Mouse (Mus musculus): Measurements from ENCODE around the gene Creg2. TPM values are rescaled to one million over a fixed set of nuclear protein-coding genes. Genes with fewer than 3 reads are reported as not detected.
"Not testable (repeated sequence)": the region's sequence is repeated elsewhere in the genome, so short reads cannot be mapped to it uniquely, and the experiment has no call there.

Gene Creg2
- polyA plus RNA-seq, 1 experiment from 2014 or later = 12.6 TPM

DNA sequence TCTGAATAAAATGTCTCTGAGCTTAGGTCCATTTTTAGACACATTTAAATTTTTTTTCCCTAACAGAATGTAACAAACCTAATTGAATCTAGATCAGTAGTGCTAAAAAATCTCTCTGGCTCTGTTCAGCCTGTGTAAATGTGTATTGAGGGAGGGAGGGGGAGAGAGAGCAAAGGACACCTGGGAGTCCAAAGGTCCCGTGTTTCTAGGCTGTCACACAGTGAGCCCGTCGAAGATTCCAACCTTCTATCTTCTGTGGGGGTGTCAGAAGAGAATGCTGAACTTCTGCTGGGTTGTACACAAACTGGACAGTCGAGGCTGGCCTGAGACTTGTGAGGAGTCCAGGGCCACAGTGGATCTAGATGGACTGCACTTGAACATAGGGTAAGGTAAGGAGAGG lies 59.2 kb downstream of the Creg2 start:
- Histone ChIP-seq H3K4me1 (no peaks in the 10 kb centered on the region), H3K4me3 (replicated peaks) (no peak overlapping the region), H3K36me3 (no peaks in the 10 kb centered on the region), H3K9ac (replicated peaks) (no peak overlapping the region), H3K9me3 (replicated peaks) (no peaks in the 10 kb centered on the region), H3K4me2 (no peak overlapping the region), H3K27ac (replicated peaks) (no peak overlapping the region), H3K27me3 (replicated peaks) (no peaks in the 10 kb centered on the region)
- ATAC-seq (ENCODE audit: low FRiP score) = no peak
- 82% methylated on average over 4 of the region's 4 CpGs for WGBS

DNA sequence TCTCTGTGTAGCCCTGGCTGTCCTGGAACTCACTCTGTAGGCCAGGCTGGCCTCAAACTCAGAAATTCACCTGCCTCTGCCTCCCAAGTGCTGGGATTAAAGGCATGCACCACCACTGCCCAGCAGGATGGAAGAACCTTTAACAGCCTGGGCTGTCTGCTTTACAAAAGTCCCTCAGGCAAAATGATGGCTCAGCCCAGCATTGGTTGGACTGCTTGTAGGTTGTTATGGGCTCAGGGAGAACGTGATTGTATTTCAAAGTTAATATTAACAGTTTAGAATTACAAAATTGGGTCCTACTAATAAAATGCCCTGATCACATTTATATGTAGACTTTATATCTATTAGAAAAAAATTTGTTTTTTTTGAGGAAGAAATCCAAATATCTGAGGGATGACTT lies 59.7 kb downstream of the Creg2 start:
- H3K36me3 ChIP-seq; H3K4me3 ChIP-seq (replicated peaks); H3K27me3 ChIP-seq (replicated peaks); H3K4me2 ChIP-seq; H3K9me3 ChIP-seq (replicated peaks); H3K27ac ChIP-seq (replicated peaks); ATAC-seq (ENCODE audit: low FRiP score); H3K9ac ChIP-seq (replicated peaks); H3K4me1 ChIP-seq: not testable (repeated sequence)
- WGBS = 66% methylated on average over 1 of the region's 1 CpGs

DNA sequence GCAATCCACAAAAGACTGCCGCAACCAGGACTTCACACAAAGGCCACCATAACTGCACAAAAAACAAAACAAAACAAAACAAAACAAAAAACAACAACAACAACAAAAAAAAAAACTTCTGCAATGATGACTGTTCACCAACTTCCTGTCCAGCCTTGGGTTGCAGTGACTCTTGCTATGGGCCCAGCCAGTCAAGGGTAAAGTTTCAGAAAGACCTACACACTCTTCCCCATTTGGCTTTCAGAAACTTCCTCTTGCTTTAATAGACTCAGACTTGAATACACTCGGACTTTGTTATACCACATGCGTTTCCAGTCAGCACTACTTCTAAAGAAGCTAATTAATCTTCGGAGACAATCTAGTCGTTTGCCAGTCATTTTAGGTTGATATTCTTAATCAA lies 61.1 kb downstream of the Creg2 start:
- no peak overlapping the region for H3K4me3 ChIP-seq (replicated peaks)

DNA sequence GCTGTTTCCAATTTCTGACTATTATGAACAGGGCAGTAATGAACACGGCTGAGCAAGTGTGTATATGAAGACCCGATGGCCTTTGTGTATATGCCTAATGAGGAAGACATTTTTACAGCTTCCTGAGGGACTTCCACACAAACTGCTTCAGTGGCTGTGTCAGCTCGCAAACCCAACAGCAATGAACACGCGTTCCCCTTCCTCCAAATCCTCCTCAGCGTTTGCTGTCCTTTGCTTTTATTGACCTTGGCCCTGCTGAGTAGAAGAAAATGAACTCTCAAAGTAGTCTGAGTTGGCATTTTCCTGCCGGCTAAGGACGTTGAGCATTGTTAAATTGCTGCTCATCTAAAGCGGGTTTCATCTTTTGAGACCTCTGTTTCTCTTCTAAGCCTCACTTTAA lies 65.9 kb downstream of the Creg2 start:
- no peak overlapping the region for H3K27ac ChIP-seq (replicated peaks)
- H3K27me3 ChIP-seq (replicated peaks) = no peaks in the 10 kb centered on the region
- no peaks in the 10 kb centered on the region for H3K9me3 ChIP-seq (replicated peaks)
- WGBS = 79% methylated on average over 9 of the region's 9 CpGs
- no peaks in the 10 kb centered on the region for H3K36me3 ChIP-seq
- no peak overlapping the region for H3K9ac ChIP-seq (replicated peaks)
- no peak overlapping the region for H3K4me3 ChIP-seq (replicated peaks)
- no peaks in the 10 kb centered on the region for H3K4me1 ChIP-seq
- no peak overlapping the region for H3K4me2 ChIP-seq
- ATAC-seq (ENCODE audit: low FRiP score) = no peak

More for the DNA sequence above, 61.1 kb downstream of the Creg2 start:
- Histone ChIP-seq H3K9ac (replicated peaks) (no peak overlapping the region), H3K4me2 (no peak overlapping the region), H3K9me3 (replicated peaks) (no peaks in the 10 kb centered on the region), H3K27ac (replicated peaks) (no peak overlapping the region), H3K36me3 (no peaks in the 10 kb centered on the region), H3K27me3 (replicated peaks) (no peaks in the 10 kb centered on the region), H3K4me1 (no peaks in the 10 kb centered on the region)
- ATAC-seq (ENCODE audit: low FRiP score) = no peak
- WGBS = 73% methylated on average over 5 of the region's 5 CpGs

DNA sequence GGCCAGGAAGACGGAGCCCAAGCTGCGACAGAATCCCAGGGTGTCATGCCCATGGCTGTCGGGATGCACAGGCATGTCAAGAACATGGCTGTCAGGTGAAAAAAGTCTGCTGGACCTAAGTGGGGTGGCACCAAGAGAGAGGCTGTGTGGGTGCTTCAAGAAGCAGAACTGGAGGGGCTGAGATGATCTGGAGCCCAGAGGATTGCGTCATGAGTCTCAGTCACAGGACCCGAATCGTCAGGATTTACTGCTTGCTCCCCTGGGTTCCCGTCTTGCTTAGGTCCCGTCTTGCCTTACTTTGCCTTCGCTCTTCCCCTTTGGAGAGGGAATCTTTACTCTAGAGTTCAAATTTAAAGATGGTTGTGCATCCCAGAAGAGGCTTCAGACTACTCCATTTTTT lies 68.1 kb downstream of the Creg2 start:
- WGBS = 91% methylated on average over 9 of the region's 9 CpGs
- H3K4me2 ChIP-seq = no peak overlapping the region
- no peak overlapping the region for H3K4me3 ChIP-seq (replicated peaks)
- no peaks in the 10 kb centered on the region for H3K9me3 ChIP-seq (replicated peaks)
- ATAC-seq (ENCODE audit: low FRiP score) = no peak
- H3K9ac ChIP-seq (replicated peaks) = no peak overlapping the region
- H3K4me1 ChIP-seq = no peaks in the 10 kb centered on the region
- H3K27me3 ChIP-seq (replicated peaks) = no peaks in the 10 kb centered on the region
- no peaks in the 10 kb centered on the region for H3K36me3 ChIP-seq
- no peak overlapping the region for H3K27ac ChIP-seq (replicated peaks)

DNA sequence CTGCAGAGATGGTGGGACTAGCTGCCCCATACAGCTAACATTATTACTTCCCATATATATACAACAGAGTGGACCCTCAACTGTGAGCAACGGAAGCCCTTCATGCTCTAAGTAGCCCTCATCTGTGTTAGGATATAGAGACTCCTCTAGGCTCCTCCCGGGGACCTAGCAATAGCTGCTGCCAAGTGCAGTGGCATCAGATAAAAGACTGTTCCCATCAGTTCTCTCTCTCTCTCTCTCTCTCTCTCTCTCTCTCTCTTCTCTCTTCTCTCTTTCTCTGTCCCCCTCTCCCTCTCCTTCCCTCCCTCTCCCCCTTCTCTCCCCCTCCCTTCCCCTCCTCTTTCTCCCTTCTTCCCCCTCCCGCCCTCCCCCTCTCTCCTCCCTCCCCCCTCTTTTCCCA lies 70.1 kb downstream of the Creg2 start:
- no peaks in the 10 kb centered on the region for H3K9me3 ChIP-seq (replicated peaks)
- no peak overlapping the region for H3K9ac ChIP-seq (replicated peaks)
- WGBS = 85% methylated on average over 2 of the region's 3 CpGs
- H3K36me3 ChIP-seq = no peaks in the 10 kb centered on the region
- ATAC-seq (ENCODE audit: low FRiP score) = no peak
- H3K27me3 ChIP-seq (replicated peaks) = no peaks in the 10 kb centered on the region
- peaks cover 9% of the 10 kb centered on the region for H3K4me1 ChIP-seq
- no peak overlapping the region for H3K27ac ChIP-seq (replicated peaks)
- no peak overlapping the region for H3K4me2 ChIP-seq
- H3K4me3 ChIP-seq (replicated peaks) = no peak overlapping the region

DNA sequence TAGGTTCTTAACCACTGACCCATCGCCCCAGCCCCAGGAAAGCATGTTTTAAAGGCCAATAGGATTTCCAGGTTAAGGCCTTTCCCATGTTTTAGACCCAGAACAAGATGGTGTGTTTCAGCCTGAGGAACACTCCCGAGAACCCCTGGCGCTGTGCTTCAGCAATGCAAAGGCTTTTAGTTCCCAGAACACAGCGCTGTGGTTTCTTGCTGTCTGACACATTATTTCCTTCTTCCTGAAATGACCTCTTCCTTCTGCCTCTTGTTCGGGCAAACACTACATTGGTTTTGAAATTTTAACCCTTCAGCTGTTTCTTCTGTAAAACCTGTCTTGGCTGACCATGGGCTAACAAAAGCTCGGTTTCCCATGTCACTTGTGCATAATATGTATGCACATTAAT lies 72.1 kb downstream of the Creg2 start:
- H3K9me3 ChIP-seq (replicated peaks) = no peaks in the 10 kb centered on the region
- no peak for ATAC-seq (ENCODE audit: low FRiP score)
- H3K27me3 ChIP-seq (replicated peaks) = no peaks in the 10 kb centered on the region
- peaks cover 27% of the 10 kb centered on the region for H3K4me1 ChIP-seq
- H3K4me2 ChIP-seq = no peak overlapping the region
- no peak overlapping the region for H3K27ac ChIP-seq (replicated peaks)
- H3K9ac ChIP-seq (replicated peaks) = no peak overlapping the region
- no peaks in the 10 kb centered on the region for H3K36me3 ChIP-seq
- H3K4me3 ChIP-seq (replicated peaks) = no peak overlapping the region
- 88% methylated on average over 6 of the region's 6 CpGs for WGBS

DNA sequence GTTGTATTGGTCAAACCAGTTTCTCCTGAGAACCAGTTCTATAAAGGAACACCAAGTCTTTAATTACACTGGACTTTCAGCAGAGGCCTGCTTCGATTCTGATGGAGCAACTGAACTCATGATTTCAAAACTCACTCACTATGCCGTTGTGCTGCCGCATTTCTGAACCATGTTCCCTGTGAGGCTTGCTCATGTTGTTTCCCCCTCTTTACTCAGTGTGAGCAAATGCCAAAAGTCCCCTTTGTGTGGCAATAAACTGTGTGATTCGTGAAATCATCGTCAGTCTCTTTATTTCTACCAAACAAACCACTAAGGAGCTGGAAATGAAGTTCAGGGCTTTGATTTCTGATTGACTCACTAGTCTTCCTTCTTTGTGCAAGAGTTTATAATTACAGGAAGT lies 72.8 kb downstream of the Creg2 start:
- no peak for ATAC-seq (ENCODE audit: low FRiP score)
- H3K36me3 ChIP-seq = no peaks in the 10 kb centered on the region
- no peak overlapping the region for H3K27ac ChIP-seq (replicated peaks)
- 87% methylated on average over 5 of the region's 5 CpGs for WGBS
- H3K4me1 ChIP-seq = peaks cover 27% of the 10 kb centered on the region
- H3K4me2 ChIP-seq = no peak overlapping the region
- no peaks in the 10 kb centered on the region for H3K27me3 ChIP-seq (replicated peaks)
- H3K4me3 ChIP-seq (replicated peaks) = no peak overlapping the region
- no peaks in the 10 kb centered on the region for H3K9me3 ChIP-seq (replicated peaks)
- H3K9ac ChIP-seq (replicated peaks) = no peak overlapping the region

DNA sequence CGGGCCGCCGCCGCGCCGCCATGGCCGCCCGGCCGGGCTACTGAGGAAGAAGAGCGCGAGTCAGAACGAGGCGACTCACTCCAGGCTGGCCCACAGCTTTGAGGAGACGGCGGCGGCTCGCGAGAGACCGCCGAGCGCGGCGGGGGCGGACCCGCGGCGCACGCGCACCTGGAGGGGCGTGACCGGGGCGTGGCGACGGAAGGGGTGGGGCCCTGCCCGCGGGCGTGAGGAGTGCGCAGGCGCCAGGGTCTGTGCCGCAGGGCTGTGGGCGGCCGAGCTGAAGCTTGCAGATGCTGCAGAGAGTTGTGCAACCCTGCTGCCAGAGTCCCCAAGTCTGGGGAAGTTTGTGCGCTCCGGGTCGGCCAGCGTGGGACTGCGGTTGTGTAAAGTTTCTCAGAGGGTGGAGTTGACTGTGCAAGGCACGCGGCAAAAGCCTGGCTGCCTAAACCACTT lies 74.0 kb downstream of the Creg2 start, which contains the start of gene Rnf149:
TSS of gene Rnf149 (minus strand) at position 153 of the 453 bp plus-strand sequence.
- Histone ChIP-seq H3K9me3 (replicated peaks) (no peaks in the 10 kb centered on the region), H3K4me3 (replicated peaks) (peak within 1 kb of the TSS; percentile 91), H3K36me3 (no peaks in the 10 kb centered on the region), H3K27ac (replicated peaks) (peak within 1 kb of the TSS; percentile 98), H3K27me3 (replicated peaks) (no peaks in the 10 kb centered on the region), H3K4me1 (peaks cover 27% of the 10 kb centered on the region), H3K4me2 (peak within 1 kb of the TSS; percentile 74), H3K9ac (replicated peaks) (peak within 1 kb of the TSS; percentile 92)
- WGBS = under 1% methylated on average over 49 of the region's 49 CpGs
- ATAC-seq (ENCODE audit: low FRiP score) = peak; percentile 97

DNA sequence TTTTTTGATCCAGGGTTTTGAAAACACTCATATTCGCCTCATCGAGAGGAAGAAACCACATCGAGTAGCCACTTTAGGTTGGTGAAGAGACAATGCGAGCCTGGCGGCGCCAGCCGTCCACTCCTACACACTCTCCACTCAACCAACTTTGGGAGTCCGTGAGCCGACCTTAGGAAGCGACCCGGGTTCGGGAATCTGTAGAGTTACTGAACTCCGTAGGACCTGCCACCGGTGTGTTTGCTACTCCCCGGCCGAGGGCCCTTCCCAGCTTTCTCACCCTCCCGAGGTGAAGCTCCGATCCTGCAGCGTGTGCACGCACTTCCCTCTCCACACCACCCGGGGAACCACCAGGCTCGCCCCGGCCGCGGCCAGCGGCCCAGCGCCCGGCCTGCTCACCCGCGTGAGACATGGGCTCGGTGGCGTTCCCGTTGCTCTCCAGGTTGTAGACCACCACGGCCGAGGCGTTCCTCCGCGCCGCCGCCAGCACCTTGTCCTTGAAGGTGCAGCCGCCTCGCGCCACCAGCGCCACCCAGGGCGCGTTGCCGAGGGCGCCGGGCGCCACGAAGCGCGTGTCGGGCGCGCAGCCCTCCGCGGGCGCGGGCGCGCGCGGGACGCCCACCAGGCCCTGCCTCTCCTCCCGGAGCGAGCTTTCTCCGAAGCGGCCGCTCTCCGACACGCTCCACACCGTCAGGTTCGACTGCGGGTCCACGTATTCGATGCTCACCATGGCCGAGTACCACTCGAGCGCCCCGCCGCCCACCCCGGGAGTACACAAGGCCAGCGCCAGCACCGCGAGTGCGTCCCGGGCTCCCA lies 74.6 kb downstream of the Creg2 start:
- no peaks in the 10 kb centered on the region for H3K36me3 ChIP-seq
- H3K4me2 ChIP-seq = peak overlapping the region; percentile 74
- peak overlapping the region; percentile 91 for H3K4me3 ChIP-seq (replicated peaks)
- peaks cover 27% of the 10 kb centered on the region for H3K4me1 ChIP-seq
- H3K27ac ChIP-seq (replicated peaks) = peak overlapping the region; percentile 98
- no peaks in the 10 kb centered on the region for H3K27me3 ChIP-seq (replicated peaks)
- no peaks in the 10 kb centered on the region for H3K9me3 ChIP-seq (replicated peaks)
- ATAC-seq (ENCODE audit: low FRiP score) = peak; percentile 90
- H3K9ac ChIP-seq (replicated peaks) = peak overlapping the region; percentile 92
- WGBS = under 1% methylated on average over 88 of the region's 88 CpGs

DNA sequence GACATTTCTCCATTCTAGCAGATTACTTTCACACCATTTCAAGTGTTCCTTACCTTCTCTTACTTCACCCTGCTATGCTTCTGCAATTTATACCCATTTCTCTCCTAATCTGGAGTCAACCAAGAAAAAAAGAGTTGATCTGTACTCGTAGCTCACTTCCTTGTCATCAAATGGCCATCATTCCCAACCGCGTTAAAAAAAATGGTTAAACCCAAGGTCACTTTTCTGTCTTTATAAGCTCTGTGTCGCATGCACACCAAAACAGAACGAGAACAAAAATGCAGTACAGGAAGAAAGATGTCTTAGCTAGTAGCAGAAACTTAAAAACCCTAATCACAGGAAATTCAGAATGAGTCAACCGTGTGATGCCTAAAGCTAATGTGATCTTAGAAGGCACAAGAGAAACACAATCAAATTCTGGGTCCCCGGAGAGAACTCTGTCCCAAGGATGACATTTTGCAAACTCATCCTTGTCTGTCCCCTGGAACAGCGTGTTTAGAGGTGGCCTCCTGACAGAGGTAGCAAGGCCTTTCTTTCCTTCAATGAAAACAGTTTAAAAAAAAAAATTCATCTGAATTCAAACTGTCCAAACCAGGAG lies 75.4 kb downstream of the Creg2 start:
- ATAC-seq (ENCODE audit: low FRiP score) = no peak
- peak overlapping the region; percentile 92 for H3K9ac ChIP-seq (replicated peaks)
- peaks cover 27% of the 10 kb centered on the region for H3K4me1 ChIP-seq
- H3K4me2 ChIP-seq = peak overlapping the region; percentile 74
- peak overlapping the region; percentile 98 for H3K27ac ChIP-seq (replicated peaks)
- peak overlapping the region; percentile 91 for H3K4me3 ChIP-seq (replicated peaks)
- no peaks in the 10 kb centered on the region for H3K9me3 ChIP-seq (replicated peaks)
- H3K36me3 ChIP-seq = no peaks in the 10 kb centered on the region
- 14% methylated on average over 8 of the region's 8 CpGs for WGBS
- H3K27me3 ChIP-seq (replicated peaks) = no peaks in the 10 kb centered on the region

DNA sequence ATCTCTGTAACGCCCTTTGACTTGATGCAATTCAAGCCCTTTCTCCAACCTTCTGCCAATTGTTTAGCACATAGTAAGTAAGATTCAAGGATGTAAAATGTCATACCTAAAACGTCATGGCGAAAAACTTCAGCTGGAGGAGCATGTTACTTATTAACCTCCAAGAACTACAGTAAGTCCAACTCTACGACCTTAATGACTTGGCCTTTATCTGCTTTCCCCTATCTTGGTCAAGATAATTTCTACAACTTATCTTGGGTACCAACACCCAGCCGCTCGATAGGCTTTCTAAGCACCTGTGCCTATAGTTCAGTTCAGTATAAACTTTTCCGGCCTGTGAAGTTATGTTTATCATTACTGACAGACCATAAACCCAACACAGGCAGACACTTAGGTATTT lies 77.4 kb downstream of the Creg2 start:
- Histone ChIP-seq H3K4me1 (peaks cover 27% of the 10 kb centered on the region), H3K27ac (replicated peaks) (no peak overlapping the region), H3K4me3 (replicated peaks) (no peak overlapping the region), H3K4me2 (no peak overlapping the region), H3K27me3 (replicated peaks) (no peaks in the 10 kb centered on the region), H3K36me3 (no peaks in the 10 kb centered on the region), H3K9ac (replicated peaks) (no peak overlapping the region), H3K9me3 (replicated peaks) (no peaks in the 10 kb centered on the region)
- 91% methylated on average over 7 of the region's 7 CpGs for WGBS
- no peak for ATAC-seq (ENCODE audit: low FRiP score)

All from neural tube, embryonic 15.5 days (tissue).